Mouse (Mus musculus): ENCODE data around the gene Stoml1. TPM values are rescaled to one million over a fixed set of nuclear protein-coding genes. Genes with fewer than 3 reads are reported as not detected.
"Not testable (repeated sequence)": the region's sequence is repeated elsewhere in the genome, so short reads cannot be mapped to it uniquely, and the experiment has no call there.

Gene Stoml1
- polyA plus RNA-seq, 1 experiment, result 55.5 TPM

- TF ChIP-seq CTCF (IDR thresholded peaks at IDR 0.05; ENCODE audit: extremely low read depth, insufficient read depth, insufficient read length, insufficient replicate concordance) (no peak), POLR2A (IDR thresholded peaks at IDR 0.05; ENCODE audit: low read depth, low read length) (peak; percentile 41; the same call in 1 of the 2 replicates)
- 3% methylated on average over 16 of the region's 16 CpGs for WGBS
- Histone ChIP-seq H3K4me1 (ENCODE audit: control insufficient read depth, insufficient read depth, insufficient read length) (peaks cover 7% of the 10 kb centered on the region; the same call in 1 of the 2 replicates), H3K36me3 (ENCODE audit: control insufficient read depth, insufficient read depth, low read length) (peaks cover 6% of the 10 kb centered on the region; the same call in 1 of the 2 replicates), H3K4me3 (ENCODE audit: extremely low read depth, insufficient read depth, insufficient read length) (peak within 1 kb of the TSS; percentile 83), H3K27ac (ENCODE audit: insufficient read depth, low read length) (peak within 1 kb of the TSS; percentile 92), H3K27me3 (ENCODE audit: control insufficient read depth, insufficient read depth, low read length) (no peaks in the 10 kb centered on the region)
- peak in 1 of 2 experiments; percentile 81 for DNase-seq (ENCODE audit: low read depth in 1 of 2, low spot score in 2 of 2)
Observed at GRCm38 (mm10) chr9:58249592-58250192, 3.3 kb upstream of the Stoml1 start, which contains the start of gene Pml. Gene Pml, minus strand, starts transcription at chr9:58249786.

- whole genome bisulfite sequencing, result 60% methylated on average over 8 of the region's 8 CpGs
- no peaks in the 10 kb centered on the region for H3K27me3 ChIP-seq (ENCODE audit: control insufficient read depth, insufficient read depth, low read length)
- peaks cover 12% of the 10 kb centered on the region; the same call in 1 of the 2 replicates for H3K4me1 ChIP-seq (ENCODE audit: control insufficient read depth, insufficient read depth, insufficient read length)
- TF ChIP-seq CTCF (IDR thresholded peaks at IDR 0.05; ENCODE audit: extremely low read depth, insufficient read depth, insufficient read length, insufficient replicate concordance), result no peak
- TF ChIP-seq POLR2A (IDR thresholded peaks at IDR 0.05; ENCODE audit: low read depth, low read length), result no peak
- no peak overlapping the region for H3K4me3 ChIP-seq (ENCODE audit: extremely low read depth, insufficient read depth, insufficient read length)
- H3K36me3 ChIP-seq (ENCODE audit: control insufficient read depth, insufficient read depth, low read length), result peaks cover 5% of the 10 kb centered on the region; the same call in 1 of the 2 replicates
- H3K27ac ChIP-seq (ENCODE audit: insufficient read depth, low read length), result peak overlapping the region; percentile 92
- DNase-seq (ENCODE audit: low read depth in 1 of 2, low spot score in 2 of 2), result no peak
Observed at GRCm38 (mm10) chr9:58250322-58250721, 2.6 kb upstream of the Stoml1 start.

- WGBS, result 93% methylated on average over 1 of the region's 1 CpGs
- peaks cover 12% of the 10 kb centered on the region; the same call in 1 of the 2 replicates for H3K4me1 ChIP-seq (ENCODE audit: control insufficient read depth, insufficient read depth, insufficient read length)
- not testable (repeated sequence) for H3K4me3 ChIP-seq (ENCODE audit: extremely low read depth, insufficient read depth, insufficient read length); H3K27me3 ChIP-seq (ENCODE audit: control insufficient read depth, insufficient read depth, low read length); DNase-seq (ENCODE audit: low read depth in 1 of 2, low spot score in 2 of 2); H3K36me3 ChIP-seq (ENCODE audit: control insufficient read depth, insufficient read depth, low read length)
- H3K27ac ChIP-seq (ENCODE audit: insufficient read depth, low read length), result peak overlapping the region; percentile 92
Observed at GRCm38 (mm10) chr9:58250730-58251129, 2.2 kb upstream of the Stoml1 start.

- Histone ChIP-seq H3K4me3 (ENCODE audit: extremely low read depth, insufficient read depth, insufficient read length) (peak overlapping the region; percentile 62), H3K27ac (ENCODE audit: insufficient read depth, low read length) (peak overlapping the region; percentile 92), H3K4me1 (ENCODE audit: control insufficient read depth, insufficient read depth, insufficient read length) (peaks cover 21% of the 10 kb centered on the region; the same call in 1 of the 2 replicates)
- not testable (repeated sequence) for DNase-seq (ENCODE audit: low read depth in 1 of 2, low spot score in 2 of 2); H3K36me3 ChIP-seq (ENCODE audit: control insufficient read depth, insufficient read depth, low read length); H3K27me3 ChIP-seq (ENCODE audit: control insufficient read depth, insufficient read depth, low read length)
- 49% methylated on average over 5 of the region's 5 CpGs for WGBS
Observed at GRCm38 (mm10) chr9:58253805-58254122, 800 bp downstream of the Stoml1 start.

GRCm38 (mm10) chr9:58255105-58255504 lies 2.1 kb downstream of the Stoml1 start:
- peaks cover 21% of the 10 kb centered on the region; the same call in 1 of the 2 replicates for H3K4me1 ChIP-seq (ENCODE audit: control insufficient read depth, insufficient read depth, insufficient read length)
- no peaks in the 10 kb centered on the region for H3K27me3 ChIP-seq (ENCODE audit: control insufficient read depth, insufficient read depth, low read length)
- no peak for DNase-seq (ENCODE audit: low read depth in 1 of 2, low spot score in 2 of 2)
- no peak overlapping the region for H3K4me3 ChIP-seq (ENCODE audit: extremely low read depth, insufficient read depth, insufficient read length)
- no peak for TF ChIP-seq CTCF (IDR thresholded peaks at IDR 0.05; ENCODE audit: extremely low read depth, insufficient read depth, insufficient read length, insufficient replicate concordance)
- TF ChIP-seq POLR2A (IDR thresholded peaks at IDR 0.05; ENCODE audit: low read depth, low read length), result no peak
- 40% methylated on average over 2 of the region's 2 CpGs for WGBS
- H3K27ac ChIP-seq (ENCODE audit: insufficient read depth, low read length), result peak overlapping the region; percentile 87
- peaks cover 10% of the 10 kb centered on the region for H3K36me3 ChIP-seq (ENCODE audit: control insufficient read depth, insufficient read depth, low read length)

- no peak for TF ChIP-seq CTCF (IDR thresholded peaks at IDR 0.05; ENCODE audit: extremely low read depth, insufficient read depth, insufficient read length, insufficient replicate concordance)
- TF ChIP-seq POLR2A (IDR thresholded peaks at IDR 0.05; ENCODE audit: low read depth, low read length), result no peak
- Histone ChIP-seq H3K27me3 (ENCODE audit: control insufficient read depth, insufficient read depth, low read length) (no peaks in the 10 kb centered on the region), H3K36me3 (ENCODE audit: control insufficient read depth, insufficient read depth, low read length) (peaks cover 15% of the 10 kb centered on the region), H3K27ac (ENCODE audit: insufficient read depth, low read length) (peak overlapping the region; percentile 87), H3K4me1 (ENCODE audit: control insufficient read depth, insufficient read depth, insufficient read length) (peaks cover 21% of the 10 kb centered on the region; the same call in 1 of the 2 replicates), H3K4me3 (ENCODE audit: extremely low read depth, insufficient read depth, insufficient read length) (no peak overlapping the region)
- 48% methylated on average over 10 of the region's 10 CpGs for WGBS
- no peak for DNase-seq (ENCODE audit: low read depth in 1 of 2, low spot score in 2 of 2)
Observed at GRCm38 (mm10) chr9:58255704-58256685, 3.0 kb downstream of the Stoml1 start.

- Histone ChIP-seq H3K27me3 (ENCODE audit: control insufficient read depth, insufficient read depth, low read length) (no peaks in the 10 kb centered on the region), H3K36me3 (ENCODE audit: control insufficient read depth, insufficient read depth, low read length) (peaks cover 25% of the 10 kb centered on the region), H3K27ac (ENCODE audit: insufficient read depth, low read length) (no peak overlapping the region), H3K4me1 (ENCODE audit: control insufficient read depth, insufficient read depth, insufficient read length) (peaks cover 18% of the 10 kb centered on the region), H3K4me3 (ENCODE audit: extremely low read depth, insufficient read depth, insufficient read length) (no peak overlapping the region)
- WGBS, result 91% methylated on average over 5 of the region's 5 CpGs
- no peak for DNase-seq (ENCODE audit: low read depth in 1 of 2, low spot score in 2 of 2)
- no peak for TF ChIP-seq POLR2A (IDR thresholded peaks at IDR 0.05; ENCODE audit: low read depth, low read length)
- no peak for TF ChIP-seq CTCF (IDR thresholded peaks at IDR 0.05; ENCODE audit: extremely low read depth, insufficient read depth, insufficient read length, insufficient replicate concordance)
Observed at GRCm38 (mm10) chr9:58262507-58262906, 9.5 kb downstream of the Stoml1 start.

Measured in spleen, adult 2 months (tissue).